Mouse (Mus musculus) embryonic facial prominence, embryonic 11.5 days (tissue): ENCODE data around the gene Rasl11a. TPM values are rescaled to one million over a fixed set of nuclear protein-coding genes. Genes with fewer than 3 reads are reported as not detected.
"Not testable (repeated sequence)": the region's sequence is repeated elsewhere in the genome, so short reads cannot be mapped to it uniquely, and the experiment has no call there.

Experiments
- ATAC-seq: fragments of 200-750 bp; cut with Nextera tagmentation; replicated peaks from 2 replicates; pipeline ENCODE4 v1.8.0; 2017; ENCODE audit warnings: low read depth; ENCODE audit not compliant: insufficient number of reproducible peaks, low FRiP score, low TSS enrichment
- DNase-seq: peaks from one replicate; pipeline ENCODE4 v3.0.0-alpha.2; 2015; ENCODE audit warnings: low spot score
- H3K27ac ChIP-seq: fragments of 300-500 bp; sonication (generic); replicated peaks from 2 replicates; pipeline ENCODE4 v1.5.1; 2014; ENCODE audit warnings: mild to moderate bottlenecking, low read depth, low read length, control low read depth
- H3K27me3 ChIP-seq: fragments of 300-500 bp; sonication (generic); 2 replicates; pipeline ENCODE4 v1.6.1; 2014; ENCODE audit warnings: mild to moderate bottlenecking, low read length, moderate library complexity, mixed read lengths; ENCODE audit not compliant: control insufficient read depth, insufficient read depth
- H3K36me3 ChIP-seq: fragments of 300-500 bp; sonication (generic); replicated peaks from 2 replicates; pipeline ENCODE4 v1.6.1; 2014; ENCODE audit warnings: low read depth, mild to moderate bottlenecking, low read length, moderate library complexity, mixed read lengths; ENCODE audit not compliant: control insufficient read depth, insufficient read depth
- H3K4me1 ChIP-seq: fragments of 300-500 bp; sonication (generic); 2 replicates; pipeline ENCODE4 v1.6.1; 2014; ENCODE audit warnings: low read length, mixed read lengths; ENCODE audit not compliant: control insufficient read depth, insufficient read depth
- H3K4me2 ChIP-seq: fragments of 300-500 bp; sonication (generic); 2 replicates; pipeline ENCODE4 v1.6.1; 2014; ENCODE audit warnings: low read depth, mild to moderate bottlenecking, control low read depth, low read length, moderate library complexity
- H3K4me3 ChIP-seq: fragments of 300-500 bp; sonication (generic); 2 replicates; pipeline ENCODE4 v1.5.1; 2014; ENCODE audit warnings: low read depth, low read length, control low read depth
- H3K9ac ChIP-seq: fragments of 300-500 bp; sonication (generic); replicated peaks from 2 replicates; pipeline ENCODE4 v1.6.1; 2014; ENCODE audit warnings: mild to moderate bottlenecking, control low read depth, low read length
- H3K9me3 ChIP-seq: fragments of 300-500 bp; sonication (generic); replicated peaks from 2 replicates; pipeline ENCODE4 v1.6.1; 2016; ENCODE audit warnings: mild to moderate bottlenecking, low read length, inconsistent platforms, mixed read lengths; ENCODE audit not compliant: control insufficient read depth
- WGBS: fragments of 180-500 bp; shearing (Covaris S2); extraction: QIAGEN DNeasy Blood & Tissue Kit; methylation state at CpG from one replicate; pipeline ENCODE4 v1.1.7; 2014; 5-methylcytosine and 5-hydroxymethylcytosine counted together
- polyA plus RNA-seq: library from polyadenylated mRNA; unstranded; fragments of >200 nt; fragmentation: Nextera tagmentation; extraction: Ambion mirVana; gene quantifications from 2 replicates; pipeline ENCODE4 v1.2.1, GENCODE M21; 2014

Gene Rasl11a
- polyA plus RNA-seq, 1 experiment from 2014 or later = 24.9 TPM

DNA sequence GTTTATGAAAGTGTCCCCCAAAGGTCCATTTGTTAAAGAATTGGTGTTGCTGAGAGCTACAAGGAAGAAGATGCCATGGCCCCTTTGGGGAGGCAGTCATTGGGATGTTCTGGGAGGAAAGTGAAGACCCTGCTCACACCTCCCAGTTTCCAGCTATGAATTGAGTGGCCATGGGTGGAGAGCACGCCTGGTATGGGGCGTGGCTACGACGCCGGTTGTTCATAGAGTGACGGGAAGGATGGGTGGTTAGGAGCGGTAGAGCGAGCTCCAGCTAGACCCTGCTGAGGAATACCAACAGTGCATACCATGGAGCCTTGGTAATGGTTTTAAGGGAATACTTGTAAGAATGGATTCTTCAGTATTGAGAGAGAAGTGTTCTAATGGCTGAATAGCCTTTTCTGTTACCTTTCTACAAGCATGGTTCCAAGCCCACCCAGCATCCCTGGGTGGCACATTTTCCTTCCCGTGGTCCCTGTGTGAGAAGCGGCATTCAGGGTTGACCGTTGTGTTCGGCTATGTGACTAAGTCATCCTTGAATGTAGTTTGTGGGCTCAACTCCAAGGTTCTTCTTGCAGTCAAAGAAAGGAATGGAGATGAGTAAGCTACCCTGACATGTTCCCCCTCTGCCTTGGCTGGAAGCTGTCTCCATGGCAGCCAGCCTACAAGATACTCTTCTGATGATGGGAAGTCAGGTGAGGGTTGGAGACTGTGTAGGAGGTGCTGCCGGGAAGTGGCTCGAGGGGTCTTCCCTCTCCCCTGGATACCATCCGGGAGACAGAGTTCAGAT lies 38.8 kb downstream of the Rasl11a start:
- Histone ChIP-seq H3K9me3 (no peaks in the 10 kb centered on the region), H3K4me2 (no peak overlapping the region), H3K27me3 (no peaks in the 10 kb centered on the region), H3K9ac (no peak overlapping the region), H3K36me3 (no peaks in the 10 kb centered on the region), H3K4me1 (no peaks in the 10 kb centered on the region), H3K4me3 (no peak overlapping the region), H3K27ac (no peak overlapping the region)
- DNase-seq (no peak), ATAC-seq (no peak)
- 83% methylated on average over 15 of the region's 15 CpGs for WGBS

DNA sequence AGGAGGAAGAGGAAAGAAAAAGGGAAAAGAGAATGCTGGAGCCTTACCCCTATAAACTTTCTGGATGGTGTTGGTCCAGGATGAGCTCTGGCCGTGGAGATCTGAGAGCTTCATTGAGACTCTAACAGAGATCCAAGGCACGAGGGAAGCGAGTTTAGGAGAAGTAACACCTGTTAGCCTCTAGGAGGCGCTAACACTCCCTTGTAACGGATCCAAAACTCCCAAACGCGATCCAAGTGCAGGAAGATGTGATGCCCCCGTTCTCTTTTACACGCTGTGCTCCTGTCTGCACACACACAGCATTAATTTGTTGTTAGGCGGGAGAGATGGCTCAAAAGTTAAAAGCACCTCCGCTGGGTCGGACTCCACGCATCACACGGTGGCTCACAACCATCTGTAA lies 46.3 kb downstream of the Rasl11a start:
- Histone ChIP-seq H3K27me3 (no peaks in the 10 kb centered on the region), H3K4me2 (peak overlapping the region; percentile 13; the same call in 1 of the 2 replicates), H3K27ac (no peak overlapping the region), H3K9me3 (no peaks in the 10 kb centered on the region), H3K4me1 (no peaks in the 10 kb centered on the region), H3K4me3 (no peak overlapping the region), H3K36me3 (no peaks in the 10 kb centered on the region), H3K9ac (no peak overlapping the region)
- 12% methylated on average over 14 of the region's 14 CpGs for WGBS
- ATAC-seq = no peak
- DNase-seq = peak; percentile 76

DNA sequence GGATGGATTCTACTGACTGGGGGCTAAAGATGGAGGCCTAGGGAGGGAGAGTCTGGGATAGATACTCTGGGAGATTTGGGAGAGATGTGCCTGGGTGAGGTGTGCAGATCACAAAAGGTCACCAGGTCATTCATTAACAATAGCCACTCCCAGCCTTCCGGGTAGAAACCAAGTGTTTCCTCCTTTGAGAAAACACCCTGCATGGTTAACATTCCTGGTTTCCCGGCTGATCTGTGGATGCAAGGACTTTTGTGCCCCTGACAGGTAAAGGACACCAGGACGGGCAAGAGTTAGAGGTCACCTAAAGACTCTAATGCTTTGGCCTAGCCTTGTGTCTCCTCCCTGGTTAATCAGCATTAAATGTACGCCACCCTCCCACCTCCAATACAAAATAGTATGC lies 48.0 kb downstream of the Rasl11a start:
- H3K4me2 ChIP-seq = no peak overlapping the region
- H3K4me1 ChIP-seq = no peaks in the 10 kb centered on the region
- no peak overlapping the region for H3K27ac ChIP-seq
- H3K4me3 ChIP-seq = no peak overlapping the region
- DNase-seq (no peak), ATAC-seq (no peak)
- 81% methylated on average over 4 of the region's 4 CpGs for WGBS
- H3K9me3 ChIP-seq = no peaks in the 10 kb centered on the region
- no peak overlapping the region for H3K9ac ChIP-seq
- no peaks in the 10 kb centered on the region for H3K27me3 ChIP-seq
- H3K36me3 ChIP-seq = no peaks in the 10 kb centered on the region

DNA sequence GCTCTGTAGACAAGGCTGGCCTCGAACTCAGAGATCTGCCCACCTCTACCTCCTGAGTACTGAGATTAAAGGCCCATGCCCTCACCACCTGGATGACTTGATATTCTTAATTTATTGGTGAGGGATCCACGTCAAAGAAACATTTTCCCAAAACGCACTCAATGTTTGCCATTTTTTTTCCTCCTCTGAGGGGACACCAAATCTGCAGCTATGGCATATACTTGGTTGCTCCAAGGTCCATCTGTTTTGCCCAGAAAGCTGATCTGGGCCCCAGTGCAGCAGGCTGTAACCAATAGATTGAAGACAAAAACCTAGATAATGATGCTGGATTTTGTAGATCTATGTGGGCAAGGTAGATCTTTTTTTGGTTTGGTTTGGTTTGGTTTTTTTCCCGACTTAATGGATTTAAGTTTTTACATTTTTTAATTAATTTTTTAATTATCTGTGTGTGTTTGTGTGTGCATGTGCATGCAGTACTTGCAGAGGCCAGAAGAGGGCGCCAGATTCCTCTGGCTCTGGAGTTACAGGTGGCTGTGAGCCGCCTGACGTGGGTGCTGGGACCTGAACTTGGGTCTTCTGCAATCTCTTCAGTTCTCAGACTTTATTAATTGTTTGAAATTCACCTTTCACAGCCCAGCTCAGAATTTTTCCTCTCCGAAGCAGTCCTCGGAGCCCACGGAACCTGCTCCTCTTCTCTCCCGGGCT lies 48.8 kb downstream of the Rasl11a start:
- 83% methylated on average over 11 of the region's 11 CpGs for WGBS
- H3K4me1 ChIP-seq = no peaks in the 10 kb centered on the region
- H3K9me3 ChIP-seq = no peaks in the 10 kb centered on the region
- H3K27me3 ChIP-seq = no peaks in the 10 kb centered on the region
- H3K27ac ChIP-seq = no peak overlapping the region
- no peaks in the 10 kb centered on the region for H3K36me3 ChIP-seq
- H3K9ac ChIP-seq = no peak overlapping the region
- ATAC-seq = no peak
- H3K4me2 ChIP-seq = no peak overlapping the region
- no peak for DNase-seq
- no peak overlapping the region for H3K4me3 ChIP-seq

DNA sequence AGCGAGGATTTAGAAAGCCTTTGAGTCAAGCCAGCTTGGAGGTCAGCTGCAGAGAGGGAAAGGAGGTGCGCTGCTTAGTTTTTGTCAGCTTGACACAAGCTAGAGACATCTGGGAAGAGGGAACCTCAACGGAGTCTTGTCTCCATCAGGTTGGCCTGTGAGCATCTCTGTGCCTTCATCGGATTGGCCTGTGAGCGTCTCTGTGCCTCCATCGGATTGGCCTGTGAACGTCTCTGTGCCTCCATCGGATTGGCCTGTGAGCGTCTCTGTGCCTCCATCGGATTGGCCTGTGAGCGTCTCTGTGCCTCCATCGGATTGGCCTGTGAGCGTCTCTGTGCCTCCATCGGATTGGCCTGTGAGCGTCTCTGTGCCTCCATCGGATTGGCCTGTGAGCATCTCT lies 50.8 kb downstream of the Rasl11a start:
- H3K4me1 ChIP-seq, H3K36me3 ChIP-seq, H3K9ac ChIP-seq, H3K4me2 ChIP-seq, H3K4me3 ChIP-seq, H3K9me3 ChIP-seq, H3K27me3 ChIP-seq, H3K27ac ChIP-seq, ATAC-seq, DNase-seq: not testable (repeated sequence)
- WGBS = 89% methylated on average over 12 of the region's 16 CpGs

DNA sequence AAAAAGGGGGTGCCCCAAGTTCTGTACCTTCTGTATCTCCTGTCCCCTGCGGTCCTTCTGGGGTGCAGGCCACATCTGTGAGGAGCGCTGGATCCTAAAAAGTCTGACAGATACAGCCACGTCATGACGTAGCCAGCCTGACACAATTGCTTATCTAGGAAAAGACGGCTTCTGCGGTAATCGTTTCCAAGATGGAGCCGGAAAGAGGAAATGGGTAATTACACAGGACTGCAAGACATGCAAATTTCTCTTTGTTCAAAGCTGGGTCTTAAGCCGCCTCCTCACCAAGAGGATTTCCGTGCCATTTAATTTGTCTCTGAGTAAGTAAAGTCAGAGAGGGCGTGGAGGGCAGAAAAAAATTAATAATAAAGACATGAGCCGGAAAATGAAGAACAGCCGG lies 52.1 kb downstream of the Rasl11a start:
- Histone ChIP-seq H3K36me3 (no peaks in the 10 kb centered on the region), H3K27me3 (no peaks in the 10 kb centered on the region), H3K9me3 (no peaks in the 10 kb centered on the region), H3K4me1 (no peaks in the 10 kb centered on the region), H3K4me2 (no peak overlapping the region), H3K27ac (no peak overlapping the region), H3K4me3 (no peak overlapping the region), H3K9ac (no peak overlapping the region)
- ATAC-seq (no peak), DNase-seq (no peak)
- 66% methylated on average over 13 of the region's 13 CpGs for whole genome bisulfite sequencing

Other genes starting within 250 kb of the Rasl11a start
- gene Usp12, start 50.1 kb upstream of the Rasl11a start, polyA plus RNA-seq = 11.1 and 11.8 TPM in 2 replicates
- 582 and 608 TPM in 2 replicates for gene Rpl21, start 12.2 kb upstream of the Rasl11a start, polyA plus RNA-seq
- gene Gtf3a, start 103.6 kb downstream of the Rasl11a start, polyA plus RNA-seq = 120 and 126 TPM in 2 replicates
- 25.9 and 28.5 TPM in 2 replicates for gene Mtif3, start 118.7 kb downstream of the Rasl11a start, polyA plus RNA-seq
- 11.2 and 11.3 TPM in 2 replicates for gene Lnx2, start 231.5 kb downstream of the Rasl11a start, polyA plus RNA-seq
- gene Polr1d, start 232.0 kb downstream of the Rasl11a start, polyA plus RNA-seq = 124 and 129 TPM in 2 replicates